Mouse (Mus musculus) left cerebral cortex, adult 9 months (tissue): ENCODE measurements around the gene Lbr.

Experiments used
- DNase-seq, 2 experiments: peaks; one replicate each; pipeline ENCODE4 v3.0.0; 2022; ENCODE audit warnings: low spot score in 2 of 2

Lbr gene

DNA sequence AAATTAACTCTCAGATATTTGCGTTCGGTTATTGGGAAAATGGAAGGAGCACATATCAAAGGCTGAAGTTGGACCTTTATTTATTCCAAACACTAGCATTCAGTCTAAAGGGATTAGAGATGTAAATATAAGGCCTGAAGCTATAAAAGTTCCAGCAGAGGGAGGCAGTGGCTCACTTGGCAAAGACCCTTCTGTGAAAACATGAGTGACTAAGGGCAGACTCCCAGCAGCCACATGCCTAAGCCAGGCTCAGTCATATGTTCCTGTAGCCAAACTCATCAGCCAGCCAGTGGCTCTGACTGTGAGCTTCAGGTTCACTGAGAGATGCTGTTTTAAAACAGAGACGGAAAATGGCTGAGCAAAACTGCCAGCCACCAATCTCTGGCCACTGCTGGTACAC is 71.0 kb downstream of the Lbr start:
- no peak for DNase-seq

GRCm38 (mm10) chr1:181769392-181769791 is 73.5 kb downstream of the Lbr start:
- no peak for DNase-seq
